Mouse (Mus musculus): Measurements from ENCODE around the gene Runx1. TPM values are rescaled to one million over a fixed set of nuclear protein-coding genes. Genes with fewer than 3 reads are reported as not detected.

Runx1 gene
- total and polyA plus RNA-seq, 3 experiments, result 3.1 to 10.9 (median 4.7) TPM

DNA sequence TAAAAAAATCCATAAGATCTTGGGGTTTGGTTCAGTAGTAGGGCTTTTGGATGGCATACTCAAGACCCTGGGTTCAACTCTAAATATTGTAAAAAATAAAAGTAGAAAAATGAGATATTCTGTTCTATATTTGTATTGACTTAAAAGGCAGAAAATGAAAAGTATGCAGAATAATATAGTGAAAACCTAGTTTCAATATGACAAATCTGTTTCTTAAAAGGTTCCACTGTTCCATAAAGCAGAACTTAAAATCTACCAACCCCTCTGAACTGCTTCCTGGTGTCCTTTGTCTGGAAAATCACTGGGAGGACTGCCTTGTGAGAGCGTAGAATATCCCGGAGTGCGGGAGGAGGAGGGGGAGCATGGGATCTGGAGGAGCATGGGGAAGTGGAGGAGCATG is 39.4 kb upstream of the Runx1 start:
- Histone ChIP-seq H3K4me2 (ENCODE audit: insufficient read depth, low read depth, poor library complexity, severe bottlenecking) (no peak overlapping the region), H3K27me3 (replicated peaks) (no peaks in the 10 kb centered on the region), H3K9ac (ENCODE audit: insufficient read depth, low read depth) (no peak overlapping the region), H3K79me2 (replicated peaks; ENCODE audit: control insufficient read depth, extremely low read depth, insufficient read depth, poor library complexity, severe bottlenecking) (no peaks in the 10 kb centered on the region), H3K9me3 (replicated peaks; ENCODE audit: low read length) (peaks cover 4% of the 10 kb centered on the region), H3K27ac (ENCODE audit: insufficient read depth, low read depth) (no peak overlapping the region), H3K4me3 (replicated peaks in 1 of 3; ENCODE audit: low read depth in 2 of 3, low read length in 2 of 3, poor library complexity in 1 of 3) (no peak overlapping the region), H3K4me1 (ENCODE audit: control insufficient read depth in 1 of 2, insufficient read depth in 2 of 2) (peaks cover 18 to 29% of the 10 kb centered on the region in 2 experiments), H3K36me3 (replicated peaks in 1 of 2; ENCODE audit: control insufficient read depth in 1 of 2, insufficient read depth in 1 of 2, low read length in 1 of 2) (no peaks in the 10 kb centered on the region)
- in situ Hi-C loops (cut with MboI; ENCODE audit: low pct_ligation_motif_present, low pct_unique_long_range_greater_than_20kb, low sequenced_read_pairs) (no loop called here), dilution Hi-C loops (cut with MboI; ENCODE audit: extremely low pct_ligation_motif_present, extremely low pct_unique_long_range_greater_than_20kb, low sequenced_read_pairs) (no loop called here)
- no peak for TF ChIP-seq RAD21 (IDR thresholded peaks at IDR 0.05; ENCODE audit: low read depth, low read length)
- peak; percentile 96 for TF ChIP-seq IRF4 (IDR thresholded peaks at IDR 0.05; ENCODE audit: low read depth, low read length)
- peak; percentile 95 for TF ChIP-seq EP300 (IDR thresholded peaks at IDR 0.05; ENCODE audit: low read length)
- TF ChIP-seq NRF1 (IDR thresholded peaks at IDR 0.05; ENCODE audit: low read depth, low read length), result no peak
- TF ChIP-seq USF2 (conservative IDR thresholded peaks at IDR 0.05; ENCODE audit: low read depth, low read length), result no peak
- no peak for TF ChIP-seq CHD2 (IDR thresholded peaks at IDR 0.05; ENCODE audit: low read length)
- TF ChIP-seq USF1 (IDR thresholded peaks at IDR 0.05; ENCODE audit: low read depth, low read length), result no peak
- no peak for TF ChIP-seq PAX5 (IDR thresholded peaks at IDR 0.05; ENCODE audit: low read length)
- TF ChIP-seq RCOR1 (conservative IDR thresholded peaks at IDR 0.05; ENCODE audit: low read depth, low read length), result no peak; the same call in 1 of the 2 replicates
- peak; percentile 83 for TF ChIP-seq MEF2A (IDR thresholded peaks at IDR 0.05; ENCODE audit: borderline replicate concordance, low read depth, low read length)
- no peak for TF ChIP-seq SIN3A (IDR thresholded peaks at IDR 0.05; ENCODE audit: low read length)
- TF ChIP-seq POLR2A (IDR thresholded peaks at IDR 0.05; ENCODE audit: low read depth, low read length), result no peak
- no peak for TF ChIP-seq MXI1 (IDR thresholded peaks at IDR 0.05; ENCODE audit: low read depth, low read length)
- TF ChIP-seq POLR2AphosphoS2 (IDR thresholded peaks at IDR 0.05; ENCODE audit: low read depth, low read length), result no peak
- TF ChIP-seq ZKSCAN1 (IDR thresholded peaks at IDR 0.05; ENCODE audit: borderline replicate concordance, low read depth, low read length), result no peak
- peak; percentile 97 for TF ChIP-seq JUND (conservative IDR thresholded peaks at IDR 0.05; ENCODE audit: low read depth, low read length)
- 0 out of 2 replicates have a peak, but pooled peaks have one; percentile 25 for TF ChIP-seq TCF12 (IDR thresholded peaks at IDR 0.05; ENCODE audit: low read depth, low read length)
- TF ChIP-seq JUN (IDR thresholded peaks at IDR 0.05; ENCODE audit: insufficient read depth, low read depth, low read length), result peak; percentile 95
- peak; percentile 50 for TF ChIP-seq BHLHE40 (IDR thresholded peaks at IDR 0.05; ENCODE audit: low read depth, low read length)
- no peak for TF ChIP-seq MAX (IDR thresholded peaks at IDR 0.05; ENCODE audit: low read length)
- TF ChIP-seq CHD1 (IDR thresholded peaks at IDR 0.05; ENCODE audit: low read depth, low read length), result no peak
- no peak for TF ChIP-seq UBTF (IDR thresholded peaks at IDR 0.05; ENCODE audit: low read depth, low read length)
- no peak for TF ChIP-seq GABPA (IDR thresholded peaks at IDR 0.05; ENCODE audit: insufficient replicate concordance, low read depth, low read length)
- no peak for TF ChIP-seq TBP (conservative IDR thresholded peaks at IDR 0.05; ENCODE audit: low read depth, low read length)
- peak; percentile 31; the same call in 1 of the 2 replicates for TF ChIP-seq ELF1 (IDR thresholded peaks at IDR 0.05; ENCODE audit: low read depth, low read length)
- DNase-seq (ENCODE audit: extremely low read depth), result peak; percentile 45
